8 mouse cellular contexts compared by ENCODE assay signal in genomic region chr1:178405445-178405911, GRCm38 (mm10). TPM values are rescaled to one million over a fixed set of nuclear protein-coding genes. Genes with fewer than 3 reads are reported as not detected.
DNase-seq lines count a peak whose midpoint lies in the region; ATAC-seq lines count a peak whose summit lies in the region.

No protein-coding gene starts in this region.

- H3K4me3 ChIP-seq in heart, embryonic 14.5 days (ENCODE audit: control insufficient read depth in 1 of 2, insufficient read depth in 1 of 2, low read depth in 1 of 2, low read length in 2 of 2) = peak overlapping the region; percentile 61 to 88
- H3K4me3 ChIP-seq in liver, embryonic 13.5 days (replicated peaks) = peak overlapping the region; percentile 86
- peak overlapping the region; percentile 81 for H3K4me3 ChIP-seq in stomach, embryonic 16.5 days (replicated peaks; ENCODE audit: low read length)

- H3K9ac ChIP-seq in heart, embryonic 14.5 days (ENCODE audit: low read length) = peak overlapping the region; percentile 94
- peak overlapping the region; percentile 98 for H3K9ac ChIP-seq in liver, embryonic 13.5 days
- peak overlapping the region; percentile 98 for H3K9ac ChIP-seq in stomach, embryonic 16.5 days (ENCODE audit: low read length)

- peaks cover 0 to 5% of the 10 kb centered on the region in 2 experiments; a peak in 1 of 4 replicates for H3K4me1 ChIP-seq in heart, embryonic 14.5 days (ENCODE audit: control insufficient read depth in 2 of 2, insufficient read depth in 2 of 2, low read length in 2 of 2)
- peaks cover 37% of the 10 kb centered on the region for H3K4me1 ChIP-seq in liver, embryonic 13.5 days (replicated peaks)
- H3K4me1 ChIP-seq in stomach, embryonic 16.5 days (ENCODE audit: control insufficient read depth, insufficient read depth, low read length) = no peaks in the 10 kb centered on the region

- WGBS in heart, embryonic 14.5 days = under 1% methylated on average over 23 of the region's 23 CpGs
- WGBS in liver, embryonic 13.5 days (ENCODE audit: insufficient replicate concordance) = under 1% methylated on average over 23 of the region's 23 CpGs
- WGBS in stomach, embryonic 16.5 days = under 1% methylated on average over 23 of the region's 23 CpGs

- no peaks in the 10 kb centered on the region for H3K27me3 ChIP-seq in heart, embryonic 14.5 days (ENCODE audit: control insufficient read depth, insufficient read depth, low read length)
- H3K27me3 ChIP-seq in liver, embryonic 13.5 days = no peaks in the 10 kb centered on the region
- no peaks in the 10 kb centered on the region for H3K27me3 ChIP-seq in stomach, embryonic 16.5 days (ENCODE audit: control insufficient read depth, insufficient read depth, low read length)

- H3K36me3 ChIP-seq in heart, embryonic 14.5 days (ENCODE audit: control insufficient read depth, insufficient read depth, low read length) = no peaks in the 10 kb centered on the region
- H3K36me3 ChIP-seq in liver, embryonic 13.5 days = no peaks in the 10 kb centered on the region
- H3K36me3 ChIP-seq in stomach, embryonic 16.5 days (ENCODE audit: control insufficient read depth, insufficient read depth, low read length) = no peaks in the 10 kb centered on the region

- peak overlapping the region; percentile 81 for H3K4me2 ChIP-seq in heart, embryonic 14.5 days (ENCODE audit: low read length)
- peak overlapping the region; percentile 82 for H3K4me2 ChIP-seq in liver, embryonic 13.5 days
- peak overlapping the region; percentile 69 for H3K4me2 ChIP-seq in stomach, embryonic 16.5 days (ENCODE audit: low read depth, low read length)

- ATAC-seq in erythroid progenitor cell, adult 5-6 weeks (replicated peaks; ENCODE audit: low FRiP score, poor library complexity, severe bottlenecking) = peak; percentile 82
- ATAC-seq in heart, embryonic 14.5 days (ENCODE audit: insufficient number of reproducible peaks, insufficient read depth, low FRiP score, low read depth) = peak; percentile 88
- peak; percentile 84 for ATAC-seq in liver, embryonic 13.5 days (ENCODE audit: low read depth)
- peak; percentile 79 for ATAC-seq in stomach, embryonic 16.5 days (ENCODE audit: insufficient read depth, low FRiP score)

- H3K9me3 ChIP-seq in heart, embryonic 14.5 days (ENCODE audit: control insufficient read depth, low read length) = no peaks in the 10 kb centered on the region
- no peaks in the 10 kb centered on the region for H3K9me3 ChIP-seq in liver, embryonic 13.5 days (replicated peaks)
- H3K9me3 ChIP-seq in stomach, embryonic 16.5 days (replicated peaks; ENCODE audit: control insufficient read depth, low read length) = no peaks in the 10 kb centered on the region

- H3K27ac ChIP-seq in heart, embryonic 14.5 days (replicated peaks in 1 of 2; ENCODE audit: control insufficient read depth in 1 of 2, insufficient read depth in 1 of 2, low read depth in 2 of 2, low read length in 2 of 2) = peak overlapping the region; percentile 100
- peak overlapping the region; percentile 98 for H3K27ac ChIP-seq in liver, embryonic 13.5 days
- H3K27ac ChIP-seq in stomach, embryonic 16.5 days (ENCODE audit: low read length) = peak overlapping the region; percentile 100

- DNase-seq in CD4-positive helper T cell, adult 2 months (ENCODE audit: low read depth, low spot score) = peak; percentile 87
- DNase-seq in brain, embryonic 18.5 days (ENCODE audit: low read depth, low spot score) = peak; percentile 73
- peak; percentile 89 for DNase-seq in kidney, postnatal 14 days
- DNase-seq in liver, embryonic 13.5 days = peak; percentile 71
- peak; percentile 85 for DNase-seq in neural tube, embryonic 10.5 days (ENCODE audit: extremely low spot score, low spot score)

RNA-seq across cellular contexts. Expression of gene Efcab2, which starts 0.4 kb away (rescaled TPM):
- total RNA-seq in erythroid progenitor cell, adult 5-6 weeks (2015; ENCODE audit: low replicate concordance) = 9.7 TPM in 1 of 2 replicates, not detected in the other
- total RNA-seq in erythroid progenitor cell, adult 5-6 weeks (2017; ENCODE audit: low replicate concordance) = 2.3 and 3.0 TPM in 2 replicates
- 16.6 and 17.5 TPM in 2 replicates for polyA plus RNA-seq in heart, embryonic 14.5 days (2014; fragmentation: Nextera tagmentation; extraction: Ambion mirVana)
- polyA plus RNA-seq in liver, embryonic 13.5 days (2015; fragmentation: Nextera tagmentation; extraction: Ambion mirVana) = 3.4 and 4.9 TPM in 2 replicates
- polyA plus RNA-seq in stomach, embryonic 16.5 days (2015; fragmentation: Nextera tagmentation; extraction: Ambion mirVana) = 5.7 and 6.6 TPM in 2 replicates

Comparison
In these comparisons a context has a peak if more than half of its experiments do, and no peak if none do; other contexts are left out.
1. Peak in every context shown above with its lines: DNase-seq, ATAC-seq, H3K4me3 ChIP-seq and H3K27ac ChIP-seq.